Mouse (Mus musculus): ENCODE measurements around the gene Golga7b. TPM values are rescaled to one million over a fixed set of nuclear protein-coding genes. Genes with fewer than 3 reads are reported as not detected.

The Golga7b gene
- polyA plus RNA-seq (2014; fragmentation: Illumina TruSeq; extraction: RNeasy Lipid Tissue Mini Kit (QIAGEN cat#74804); ENCODE audit: low read depth, low replicate concordance) = not detected

GRCm38 (mm10) chr19:42247519-42247918 lies at the start of gene Golga7b:
Golga7b (plus strand) TSS chr19:42247574.

GRCm38 (mm10) chr19:42201696-42202381 lies 45.5 kb upstream of the Golga7b start, which contains the start of gene Sfrp5:
Sfrp5 (minus strand) TSS chr19:42202252.

Other genes with a start within 250 kb of the Golga7b start
- not detected for gene Ankrd2, start 211.6 kb upstream of the Golga7b start, polyA plus RNA-seq (2014; fragmentation: Illumina TruSeq; extraction: RNeasy Lipid Tissue Mini Kit (QIAGEN cat#74804); ENCODE audit: low read depth, low replicate concordance)
- 65.6 TPM for gene Hoga1, start 202.0 kb upstream of the Golga7b start, polyA plus RNA-seq (2014; fragmentation: Illumina TruSeq; extraction: RNeasy Lipid Tissue Mini Kit (QIAGEN cat#74804); ENCODE audit: low read depth, low replicate concordance)
- 0.66 TPM for gene 4933411K16Rik, start 195.3 kb upstream of the Golga7b start, polyA plus RNA-seq (2014; fragmentation: Illumina TruSeq; extraction: RNeasy Lipid Tissue Mini Kit (QIAGEN cat#74804); ENCODE audit: low read depth, low replicate concordance)
- gene Morn4, start 161.2 kb upstream of the Golga7b start, polyA plus RNA-seq (2014; fragmentation: Illumina TruSeq; extraction: RNeasy Lipid Tissue Mini Kit (QIAGEN cat#74804); ENCODE audit: low read depth, low replicate concordance) = not detected
- gene Pi4k2a, start 157.1 kb upstream of the Golga7b start, polyA plus RNA-seq (2014; fragmentation: Illumina TruSeq; extraction: RNeasy Lipid Tissue Mini Kit (QIAGEN cat#74804); ENCODE audit: low read depth, low replicate concordance) = 10.1 TPM
- 5.4 TPM for gene Avpi1, start 118.5 kb upstream of the Golga7b start, polyA plus RNA-seq (2014; fragmentation: Illumina TruSeq; extraction: RNeasy Lipid Tissue Mini Kit (QIAGEN cat#74804); ENCODE audit: low read depth, low replicate concordance)
- gene Marveld1, start 100.2 kb upstream of the Golga7b start, polyA plus RNA-seq (2014; fragmentation: Illumina TruSeq; extraction: RNeasy Lipid Tissue Mini Kit (QIAGEN cat#74804); ENCODE audit: low read depth, low replicate concordance) = 7.2 TPM
- gene Zfyve27, start 83.6 kb upstream of the Golga7b start, polyA plus RNA-seq (2014; fragmentation: Illumina TruSeq; extraction: RNeasy Lipid Tissue Mini Kit (QIAGEN cat#74804); ENCODE audit: low read depth, low replicate concordance) = 4.3 TPM
- not detected for gene Sfrp5, start 45.3 kb upstream of the Golga7b start, polyA plus RNA-seq (2014; fragmentation: Illumina TruSeq; extraction: RNeasy Lipid Tissue Mini Kit (QIAGEN cat#74804); ENCODE audit: low read depth, low replicate concordance)
- not detected for gene Crtac1, start 184.2 kb downstream of the Golga7b start, polyA plus RNA-seq (2014; fragmentation: Illumina TruSeq; extraction: RNeasy Lipid Tissue Mini Kit (QIAGEN cat#74804); ENCODE audit: low read depth, low replicate concordance)

Data from liver, adult 10 weeks (tissue).